Mouse (Mus musculus): ENCODE data around the gene Nf2. TPM values are rescaled to one million over a fixed set of nuclear protein-coding genes. Genes with fewer than 3 reads are reported as not detected.

Gene Nf2
- polyA plus RNA-seq, 1 experiment from 2014 or later, result 29.5 TPM

DNA sequence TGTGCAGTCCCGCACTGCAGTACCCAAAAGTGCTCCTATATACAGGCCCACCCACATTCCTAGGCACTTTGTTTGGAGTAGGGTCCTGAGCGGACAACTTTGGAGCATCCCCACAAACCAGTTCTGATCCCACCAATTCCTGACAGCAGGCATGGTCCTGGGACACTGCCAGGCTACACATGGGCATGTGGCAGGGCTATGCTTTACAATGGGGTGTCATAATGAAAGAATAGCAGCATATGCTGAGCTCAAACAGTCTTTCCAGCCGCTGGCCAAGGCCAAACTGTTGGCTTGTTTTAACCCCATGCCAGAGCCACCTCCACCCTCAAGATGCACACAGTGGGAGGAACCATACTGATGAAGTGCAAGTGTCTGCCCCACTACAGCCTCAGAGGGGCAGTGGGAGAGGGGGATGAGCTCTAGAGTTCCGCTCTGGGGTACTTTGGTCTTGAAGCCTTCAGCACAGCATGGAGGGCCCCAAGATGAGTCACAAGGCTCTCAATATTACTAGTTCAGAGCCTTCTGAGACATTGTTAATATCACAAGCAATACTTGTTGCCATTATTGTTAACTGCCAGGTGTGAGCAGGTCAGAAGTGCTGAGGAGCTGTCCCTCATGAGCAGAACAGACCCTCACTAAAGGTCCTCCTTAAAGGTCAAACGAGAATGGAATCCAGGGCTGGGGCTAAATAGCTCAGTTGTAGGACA, 132.7 kb downstream of the Nf2 start:
- Histone ChIP-seq H3K27me3 (replicated peaks) (no peaks in the 10 kb centered on the region), H3K9me3 (replicated peaks) (no peaks in the 10 kb centered on the region), H3K36me3 (no peaks in the 10 kb centered on the region), H3K9ac (no peak overlapping the region), H3K27ac (no peak overlapping the region), H3K4me3 (no peak overlapping the region), H3K4me1 (no peaks in the 10 kb centered on the region; the same call in 1 of the 2 replicates), H3K4me2 (no peak overlapping the region)
- WGBS (ENCODE audit: insufficient replicate concordance), result 81% methylated on average over 5 of the region's 5 CpGs
- no peak for ATAC-seq

Small RNAs within 50 kb of the gene (microRNA-seq; reads per million reads assigned to microRNA genes)
- gene Mir6918, result not detected

Other genes with a start within 250 kb of the Nf2 start
- not detected in 2 replicates for gene Gm11032, start 229.5 kb downstream of the Nf2 start, polyA plus RNA-seq (2016; fragmentation: Nextera tagmentation; extraction: Ambion mirVana)
- 26.7 and 27.8 TPM in 2 replicates for gene Ascc2, start 211.8 kb downstream of the Nf2 start, polyA plus RNA-seq (2016; fragmentation: Nextera tagmentation; extraction: Ambion mirVana)
- gene Uqcr10, start 145.2 kb downstream of the Nf2 start, polyA plus RNA-seq (2016; fragmentation: Nextera tagmentation; extraction: Ambion mirVana), result 698 and 713 TPM in 2 replicates
- 33.4 and 33.8 TPM in 2 replicates for gene Zmat5, start 144.9 kb downstream of the Nf2 start, polyA plus RNA-seq (2016; fragmentation: Nextera tagmentation; extraction: Ambion mirVana)
- gene Cabp7, start 102.8 kb downstream of the Nf2 start, polyA plus RNA-seq (2016; fragmentation: Nextera tagmentation; extraction: Ambion mirVana), result 0.05 and 0.06 TPM in 2 replicates
- 68.0 and 76.6 TPM in 2 replicates for gene Nipsnap1, start 24.4 kb upstream of the Nf2 start, polyA plus RNA-seq (2016; fragmentation: Nextera tagmentation; extraction: Ambion mirVana)
- gene Thoc5, start 45.8 kb upstream of the Nf2 start, polyA plus RNA-seq (2016; fragmentation: Nextera tagmentation; extraction: Ambion mirVana), result 27.8 and 28.1 TPM in 2 replicates
- gene Nefh, start 98.5 kb upstream of the Nf2 start, polyA plus RNA-seq (2016; fragmentation: Nextera tagmentation; extraction: Ambion mirVana), result 0.66 and 0.73 TPM in 2 replicates
- gene Ap1b1, start 137.3 kb upstream of the Nf2 start, polyA plus RNA-seq (2016; fragmentation: Nextera tagmentation; extraction: Ambion mirVana), result 110 TPM in 2 replicates
- 0.77 and 1.1 TPM in 2 replicates for gene Rasl10a, start 208.6 kb upstream of the Nf2 start, polyA plus RNA-seq (2016; fragmentation: Nextera tagmentation; extraction: Ambion mirVana)
- gene Gas2l1, start 215.8 kb upstream of the Nf2 start, polyA plus RNA-seq (2016; fragmentation: Nextera tagmentation; extraction: Ambion mirVana), result 35.2 and 37.5 TPM in 2 replicates
- 19.0 and 22.9 TPM in 2 replicates for gene Rhbdd3, start 249.4 kb upstream of the Nf2 start, polyA plus RNA-seq (2016; fragmentation: Nextera tagmentation; extraction: Ambion mirVana)
- 432 and 434 TPM in 2 replicates for gene Ewsr1, start 249.7 kb upstream of the Nf2 start, polyA plus RNA-seq (2016; fragmentation: Nextera tagmentation; extraction: Ambion mirVana)